Mouse (Mus musculus): ENCODE results near the gene Trpm3.

Gene Trpm3

DNA sequence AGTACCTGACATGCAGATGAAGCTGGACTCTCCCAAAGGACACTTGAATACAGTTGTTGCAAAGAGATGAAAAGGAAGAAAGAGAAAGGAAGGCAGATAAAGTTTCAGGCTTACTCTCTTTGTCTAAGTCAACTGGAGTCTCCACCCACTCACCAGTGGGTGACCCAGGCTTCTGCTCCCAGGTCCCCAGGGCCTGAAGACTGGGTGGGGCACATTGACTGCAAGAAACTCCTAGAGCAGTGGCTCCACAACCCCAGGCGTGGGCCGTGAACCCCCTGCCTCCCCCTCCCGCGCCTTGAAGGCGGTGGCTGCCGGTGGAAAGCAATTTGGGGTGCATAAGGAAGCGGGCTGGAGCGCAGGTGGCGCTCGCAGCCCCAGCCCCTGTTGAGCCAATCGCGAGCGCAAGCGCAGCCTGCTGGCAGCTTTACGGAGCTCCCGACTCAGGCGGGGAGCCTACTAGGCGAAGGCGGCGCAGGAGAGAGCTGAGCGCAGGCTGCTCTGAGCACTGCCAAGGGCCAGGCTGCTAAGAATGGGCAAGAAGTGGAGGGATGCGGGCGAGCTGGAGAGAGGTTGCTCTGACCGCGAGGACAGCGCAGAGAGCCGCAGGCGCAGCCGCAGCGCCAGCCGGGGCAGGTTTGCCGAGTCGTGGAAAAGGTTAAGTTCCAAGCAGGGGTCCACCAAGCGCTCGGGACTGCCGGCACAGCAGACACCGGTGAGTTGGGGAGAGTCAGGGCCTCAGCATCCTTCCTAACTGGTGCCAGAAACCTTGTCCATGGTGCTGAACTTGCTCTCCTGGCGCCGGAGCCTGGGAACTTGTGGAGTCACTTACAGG is at the start of gene Trpm3:
Gene Trpm3, plus strand, starts transcription at position 457 of the 832 bp plus-strand sequence.
- in situ Hi-C loops (cut with MboI; ENCODE audit: unreplicated experiment in 2 of 2) = no loop called here

DNA sequence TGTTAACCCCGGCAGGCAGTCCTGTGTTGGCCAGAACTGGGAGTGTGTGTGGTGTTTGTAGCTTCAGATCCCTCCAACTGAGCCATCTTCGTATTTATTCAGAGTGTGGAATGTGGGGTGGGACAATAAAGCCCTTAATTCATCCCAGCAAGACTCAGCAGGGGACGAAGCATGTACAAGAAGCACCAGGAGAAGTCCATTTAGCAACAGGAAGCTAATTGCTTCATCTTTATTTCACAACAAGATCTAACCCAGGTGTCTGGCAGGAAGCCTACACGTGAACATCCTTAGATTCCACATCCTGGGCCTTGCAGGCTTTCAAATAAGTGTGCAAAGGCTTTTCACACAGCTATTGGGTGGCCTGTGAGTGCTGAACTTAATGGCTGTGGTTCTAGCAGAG is 38.3 kb upstream of the Trpm3 start:
- in situ Hi-C loops (cut with MboI; ENCODE audit: unreplicated experiment in 2 of 2) = no loop called here

GRCm38 (mm10) chr19:22103865-22104264 is 35.0 kb upstream of the Trpm3 start:
- in situ Hi-C loops (cut with MboI; ENCODE audit: unreplicated experiment in 2 of 2) = no loop called here

GRCm38 (mm10) chr19:22104848-22105484 is 33.9 kb upstream of the Trpm3 start:
- in situ Hi-C loops (cut with MboI; ENCODE audit: unreplicated experiment in 2 of 2) = no loop called here

DNA sequence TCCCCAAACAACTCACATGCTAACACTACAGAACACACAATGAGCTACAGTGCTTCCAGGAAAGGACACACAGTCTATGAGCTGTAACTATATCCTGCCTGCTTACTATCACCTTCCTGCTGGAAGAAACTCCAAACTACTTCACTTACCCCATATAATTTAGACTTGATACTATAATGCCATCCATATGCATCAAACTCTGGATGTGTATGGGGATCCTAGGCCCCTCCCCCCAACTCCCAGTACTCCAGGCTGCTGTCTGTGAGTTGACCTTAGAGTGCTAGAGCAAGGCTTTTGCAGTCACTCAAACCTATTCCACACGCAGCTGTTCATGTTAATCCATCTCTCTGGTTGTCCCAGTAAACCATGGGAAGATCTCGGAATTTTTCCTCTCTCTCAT is 33.2 kb upstream of the Trpm3 start:
- in situ Hi-C loops (cut with MboI; ENCODE audit: unreplicated experiment in 2 of 2) = no loop called here

GRCm38 (mm10) chr19:22108893-22109463 is 29.9 kb upstream of the Trpm3 start:
- in situ Hi-C loops (cut with MboI; ENCODE audit: unreplicated experiment in 2 of 2) = no loop called here

DNA sequence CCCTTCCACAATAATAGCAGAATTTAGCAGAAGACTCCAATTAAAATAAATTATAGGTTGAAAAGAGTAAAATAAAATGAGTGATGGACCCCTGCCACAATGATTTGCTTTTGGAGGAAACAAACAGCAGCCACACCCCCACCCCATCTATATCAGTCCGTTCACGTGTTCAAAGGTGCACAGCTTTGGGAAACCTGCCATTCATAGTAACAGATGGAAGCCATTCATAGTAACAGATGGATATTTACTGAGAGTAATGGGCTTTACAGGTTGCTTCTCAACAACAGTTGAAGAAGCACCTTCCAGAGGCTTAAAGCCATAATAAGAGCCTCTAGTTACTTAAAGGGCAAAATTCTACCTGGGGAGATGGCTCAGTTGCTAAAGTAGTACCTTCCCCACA is 17.9 kb upstream of the Trpm3 start:
- in situ Hi-C loops (cut with MboI; ENCODE audit: unreplicated experiment in 2 of 2) = no loop called here

GRCm38 (mm10) chr19:22121631-22122030 is 17.2 kb upstream of the Trpm3 start:
- in situ Hi-C loops (cut with MboI; ENCODE audit: unreplicated experiment in 2 of 2) = no loop called here

DNA sequence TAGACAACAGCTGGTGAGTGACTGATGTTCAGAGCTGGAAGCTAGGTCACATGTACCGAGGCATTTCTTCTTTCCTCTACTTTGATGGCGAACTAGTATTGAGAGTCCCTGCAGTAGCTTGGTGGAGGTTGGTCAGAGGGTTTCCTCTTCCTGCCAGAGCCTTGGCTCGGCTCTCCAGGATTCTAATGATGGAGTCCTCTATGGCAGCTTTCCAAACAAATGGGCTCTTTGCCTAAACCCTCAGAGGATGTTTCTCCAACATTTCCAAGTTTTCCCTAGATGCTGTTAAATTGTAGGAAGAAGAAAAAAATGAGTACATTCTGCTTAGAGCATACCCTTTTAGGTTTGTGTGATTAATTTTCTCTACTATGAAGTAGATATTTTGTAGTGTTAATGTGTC is 6.2 kb upstream of the Trpm3 start:
- in situ Hi-C loops (cut with MboI; ENCODE audit: unreplicated experiment in 2 of 2) = no loop called here

DNA sequence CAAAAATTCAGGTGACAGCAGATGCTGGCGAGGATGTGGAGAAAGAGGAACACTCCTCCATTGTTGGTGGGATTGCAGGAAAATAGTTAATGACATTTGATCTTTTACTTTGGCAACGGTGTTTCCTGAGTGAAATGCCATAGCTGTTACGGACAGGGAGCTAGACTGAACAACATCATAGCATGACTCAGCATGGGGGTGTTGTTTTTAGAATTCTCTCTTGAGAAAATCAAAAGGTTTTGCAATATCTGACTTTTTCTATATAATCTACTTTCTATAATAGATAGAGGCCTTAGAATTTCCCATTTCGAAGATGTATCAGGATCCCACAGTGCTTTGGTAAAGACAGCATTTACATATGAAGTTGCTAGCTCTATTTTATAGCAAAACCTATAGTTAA is 39.7 kb downstream of the Trpm3 start:
- in situ Hi-C loops (cut with MboI; ENCODE audit: unreplicated experiment in 2 of 2) = no loop called here

GRCm38 (mm10) chr19:22179017-22179416 is 40.2 kb downstream of the Trpm3 start:
- in situ Hi-C loops (cut with MboI; ENCODE audit: unreplicated experiment in 2 of 2) = no loop called here

DNA sequence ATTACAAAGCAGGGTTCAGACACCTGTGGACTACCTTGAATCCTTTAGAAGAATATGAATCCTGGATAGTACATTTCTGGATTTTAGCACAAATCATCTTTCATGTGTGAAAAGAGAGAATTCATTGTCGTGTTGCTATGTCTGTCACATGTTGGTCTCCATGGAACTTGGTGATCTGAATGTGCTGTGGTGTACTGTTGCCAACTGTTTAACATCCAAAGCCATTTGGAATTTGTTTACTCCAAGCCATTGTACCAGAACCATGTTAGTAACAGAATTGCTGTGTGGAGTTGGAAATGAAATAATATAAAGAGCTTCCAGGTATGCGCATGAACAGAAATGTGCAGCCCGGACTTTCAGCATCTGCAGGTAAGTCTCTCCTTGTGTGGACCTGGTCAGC is 41.3 kb downstream of the Trpm3 start:
- in situ Hi-C loops (cut with MboI; ENCODE audit: unreplicated experiment in 2 of 2) = no loop called here

DNA sequence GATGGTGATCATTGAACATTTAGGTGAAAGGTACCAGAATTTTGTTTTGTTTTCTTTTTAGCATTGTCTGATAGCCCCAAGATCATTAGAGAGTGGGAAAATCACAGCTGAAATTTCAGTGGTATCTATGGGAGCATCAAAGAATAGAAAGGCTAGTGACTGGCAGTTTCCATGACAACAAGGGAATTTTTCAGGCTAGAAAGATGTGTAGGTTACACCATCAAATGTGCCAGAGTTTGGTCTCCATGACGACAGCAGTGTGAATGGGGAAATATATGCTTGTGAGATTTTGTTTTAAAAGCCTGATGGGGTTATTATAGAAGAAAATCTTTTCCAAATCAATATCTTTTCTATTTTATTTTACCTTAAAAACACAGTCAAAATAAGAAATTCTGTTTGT is 50.9 kb downstream of the Trpm3 start:
- in situ Hi-C loops (cut with MboI; ENCODE audit: unreplicated experiment in 2 of 2) = no loop called here

GRCm38 (mm10) chr19:22222520-22222919 is 83.7 kb downstream of the Trpm3 start:
- in situ Hi-C loops (cut with MboI; ENCODE audit: unreplicated experiment in 2 of 2) = no loop called here

DNA sequence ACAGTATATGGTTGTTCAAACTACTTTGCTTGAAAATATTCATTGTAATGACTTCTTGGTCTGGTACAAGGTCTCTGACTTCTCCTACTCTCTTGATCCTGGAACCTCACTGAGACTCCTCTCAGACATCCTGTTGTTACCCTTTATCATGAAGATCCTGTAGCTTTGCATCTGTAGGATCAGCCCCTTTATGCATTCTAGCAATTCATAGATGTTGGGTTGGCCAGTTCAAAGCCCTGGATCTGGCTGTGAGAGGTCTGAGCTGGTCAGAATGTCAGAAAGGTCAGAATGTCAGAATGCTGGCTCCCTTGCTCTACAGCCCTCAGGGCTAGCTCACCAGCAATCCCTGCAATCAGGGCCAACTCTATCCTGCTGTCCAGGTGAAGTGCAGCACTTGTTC is 95.3 kb downstream of the Trpm3 start:
- in situ Hi-C loops (cut with MboI; ENCODE audit: unreplicated experiment in 2 of 2) = no loop called here

GRCm38 (mm10) chr19:22249076-22249475 is 110.2 kb downstream of the Trpm3 start:
- in situ Hi-C loops (cut with MboI; ENCODE audit: unreplicated experiment in 2 of 2) = no loop called here

DNA sequence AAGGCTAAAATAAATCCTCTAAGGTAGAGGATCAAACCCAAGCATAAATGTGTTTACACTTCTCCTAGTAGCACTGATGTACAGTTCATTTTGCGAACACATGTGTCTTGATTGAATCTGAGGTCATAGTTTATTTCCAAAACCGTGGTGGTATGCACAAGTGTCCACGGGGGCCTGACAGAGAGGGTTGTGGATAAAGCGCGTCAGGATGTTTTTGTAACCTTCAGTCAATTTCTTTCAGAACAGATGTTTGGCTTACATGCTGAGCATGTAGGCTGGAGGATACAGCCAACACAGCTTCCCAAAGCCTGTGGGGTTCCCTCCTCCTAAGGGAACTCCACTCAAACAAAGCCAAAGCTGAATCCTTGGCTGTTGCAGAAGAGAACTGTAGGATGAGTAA is 134.1 kb downstream of the Trpm3 start:
- in situ Hi-C loops (cut with MboI; ENCODE audit: unreplicated experiment in 2 of 2) = no loop called here

- in situ Hi-C loops (cut with MboI; ENCODE audit: unreplicated experiment in 2 of 2) = no loop called here
Measured at GRCm38 (mm10) chr19:22284651-22285050, 145.8 kb downstream of the Trpm3 start.

DNA sequence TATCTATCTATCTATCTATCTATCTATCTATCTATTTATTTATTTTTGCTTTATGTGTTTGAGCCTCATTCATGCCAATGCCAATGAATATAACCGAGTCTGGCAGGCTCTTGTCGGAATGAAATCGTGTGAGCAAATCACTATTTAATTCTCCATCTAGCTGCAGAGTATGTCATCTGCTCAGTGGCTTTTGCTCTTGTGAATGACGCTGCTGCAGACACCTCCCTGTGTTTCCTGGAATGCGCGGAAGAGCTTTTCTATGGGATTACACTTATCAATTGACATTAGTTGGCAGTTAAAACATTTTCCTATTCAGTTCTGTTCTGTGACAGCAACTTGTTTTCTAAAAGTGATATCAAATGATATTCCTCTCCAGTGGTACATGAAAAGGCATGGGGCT is 153.8 kb downstream of the Trpm3 start:
- in situ Hi-C loops (cut with MboI; ENCODE audit: unreplicated experiment in 2 of 2) = no loop called here

GRCm38 (mm10) chr19:22300906-22301305 is 162.1 kb downstream of the Trpm3 start:
- in situ Hi-C loops (cut with MboI; ENCODE audit: unreplicated experiment in 2 of 2) = loop anchor here (5.0 to 25.0 kb wide), 5 partner anchors 726 to 1939 kb away; no protein-coding TSS in a partner anchor

GRCm38 (mm10) chr19:22303021-22303951 is 164.4 kb downstream of the Trpm3 start:
- in situ Hi-C loops (cut with MboI; ENCODE audit: unreplicated experiment in 2 of 2) = loop anchor here (5.0 to 25.0 kb wide), 5 partner anchors 728 to 1941 kb away; no protein-coding TSS in a partner anchor

Data from v-Abl transformed pro-B cells (cell line).